Mouse (Mus musculus): Measurements from ENCODE around the gene Rmnd5a.
"Not testable (repeated sequence)": the region's sequence is repeated elsewhere in the genome, so short reads cannot be mapped to it uniquely, and the experiment has no call there.

Gene Rmnd5a

GRCm38 (mm10) chr6:71440492-71441250 lies at the start of gene Rmnd5a:
TSS of gene Rmnd5a (minus strand) at chr6:71440637.
- DNase-seq (ENCODE audit: low spot score in 2 of 2), result peak; percentile 97 to 99

DNA sequence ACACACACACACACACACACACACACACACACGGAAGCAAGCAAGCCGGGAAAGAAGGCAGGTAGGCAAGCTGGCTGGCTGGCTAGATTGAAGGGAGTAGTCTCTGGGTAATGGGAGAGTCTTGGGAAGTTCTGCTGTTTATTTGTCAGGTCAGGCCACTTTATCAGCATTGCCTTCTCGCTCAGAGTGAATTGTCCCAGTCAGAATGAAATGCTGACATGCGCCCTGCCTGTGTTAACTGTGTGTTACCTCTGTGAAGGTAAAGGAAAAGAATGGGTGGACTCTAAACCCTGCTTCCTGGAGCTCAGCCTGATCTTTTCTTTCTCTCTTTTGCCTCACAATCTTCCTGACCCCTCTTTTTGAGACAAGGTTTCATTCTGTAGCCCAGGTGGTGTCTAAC lies 47.5 kb upstream of the Rmnd5a start:
- DNase-seq (ENCODE audit: low spot score in 2 of 2), result no peak

GRCm38 (mm10) chr6:71486867-71487266 lies 46.4 kb upstream of the Rmnd5a start:
- no peak for DNase-seq (ENCODE audit: low spot score in 2 of 2)

- DNase-seq (ENCODE audit: low spot score in 2 of 2), result no peak
Measured at GRCm38 (mm10) chr6:71486226-71486625, 45.8 kb upstream of the Rmnd5a start.

- no peak for DNase-seq (ENCODE audit: low spot score in 2 of 2)
Measured at GRCm38 (mm10) chr6:71485246-71485645, 44.8 kb upstream of the Rmnd5a start.

GRCm38 (mm10) chr6:71481136-71481535 lies 40.7 kb upstream of the Rmnd5a start:
- DNase-seq (ENCODE audit: low spot score in 2 of 2), result no peak

DNA sequence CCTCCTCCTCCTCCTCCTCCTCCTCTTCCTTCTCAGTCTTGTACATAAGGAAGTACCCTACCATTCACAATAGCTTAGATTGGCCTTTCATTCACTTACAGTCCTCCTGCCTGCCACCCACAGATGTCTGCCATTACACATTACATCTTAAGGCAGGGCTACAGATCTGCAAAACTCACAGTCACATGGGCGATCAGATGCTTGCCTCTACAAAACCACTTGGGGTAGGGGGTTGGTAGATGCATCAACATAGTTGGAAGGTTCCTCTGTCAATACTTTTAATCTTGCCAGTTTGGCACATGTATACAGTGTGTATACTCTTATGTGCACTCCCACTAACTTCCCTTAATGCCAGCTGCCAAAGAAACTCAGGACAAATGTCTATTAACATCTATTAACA lies 39.7 kb upstream of the Rmnd5a start:
- no peak for DNase-seq (ENCODE audit: low spot score in 2 of 2)

DNA sequence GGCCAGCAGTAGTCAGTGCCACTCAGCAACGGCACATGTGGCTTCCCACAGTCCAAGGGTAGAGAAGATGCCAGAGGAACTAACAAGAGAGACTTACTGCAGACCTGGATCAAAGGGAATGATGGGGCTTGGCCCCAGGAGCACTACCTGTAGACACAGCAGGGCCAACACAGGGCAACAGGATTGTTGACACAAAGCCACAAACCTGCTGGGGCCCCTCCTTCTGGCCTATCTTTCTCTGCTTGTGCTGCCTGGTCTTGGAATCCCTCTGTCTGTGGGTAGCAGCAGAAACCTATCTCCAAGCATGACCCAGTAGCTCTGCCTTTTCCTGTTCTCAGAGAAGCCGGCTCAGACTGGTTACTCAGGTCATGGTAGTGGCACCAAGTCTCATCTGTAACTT lies 39.2 kb upstream of the Rmnd5a start:
- DNase-seq (ENCODE audit: low spot score in 2 of 2), result not testable (repeated sequence)

DNA sequence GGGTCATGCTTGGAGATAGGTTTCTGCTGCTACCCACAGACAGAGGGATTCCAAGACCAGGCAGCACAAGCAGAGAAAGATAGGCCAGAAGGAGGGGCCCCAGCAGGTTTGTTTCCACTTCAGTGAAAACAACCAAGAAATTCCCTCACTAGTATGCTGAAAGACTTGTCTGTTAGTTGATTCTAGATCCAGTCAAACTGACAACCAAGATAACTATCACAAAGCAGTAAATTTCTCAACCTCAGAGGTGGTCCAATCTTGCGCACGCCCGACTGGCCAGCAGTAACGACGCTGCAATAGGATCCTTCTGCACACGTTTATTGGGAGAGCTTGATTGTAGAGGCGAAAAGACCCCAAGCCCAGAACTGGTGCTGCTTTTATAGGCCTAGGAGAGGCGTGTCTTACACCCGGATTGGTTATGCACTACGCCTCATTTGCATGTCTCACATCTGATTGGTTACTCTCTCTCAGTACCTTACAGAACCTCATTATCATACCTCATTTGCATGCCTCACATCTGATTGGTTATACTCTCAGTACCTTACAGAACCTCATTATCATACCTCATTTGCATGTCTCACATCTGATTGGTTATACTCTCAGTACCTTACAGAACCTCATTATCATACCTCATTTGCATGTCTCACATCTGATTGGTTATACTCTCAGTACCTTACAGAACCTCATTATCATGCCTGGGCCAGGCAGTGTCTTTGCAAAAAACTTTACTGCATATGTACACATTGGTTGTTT lies 38.6 kb upstream of the Rmnd5a start:
- not testable (repeated sequence) for DNase-seq (ENCODE audit: low spot score in 2 of 2)

GRCm38 (mm10) chr6:71476783-71477182 lies 36.3 kb upstream of the Rmnd5a start:
- DNase-seq (ENCODE audit: low spot score in 2 of 2), result no peak

DNA sequence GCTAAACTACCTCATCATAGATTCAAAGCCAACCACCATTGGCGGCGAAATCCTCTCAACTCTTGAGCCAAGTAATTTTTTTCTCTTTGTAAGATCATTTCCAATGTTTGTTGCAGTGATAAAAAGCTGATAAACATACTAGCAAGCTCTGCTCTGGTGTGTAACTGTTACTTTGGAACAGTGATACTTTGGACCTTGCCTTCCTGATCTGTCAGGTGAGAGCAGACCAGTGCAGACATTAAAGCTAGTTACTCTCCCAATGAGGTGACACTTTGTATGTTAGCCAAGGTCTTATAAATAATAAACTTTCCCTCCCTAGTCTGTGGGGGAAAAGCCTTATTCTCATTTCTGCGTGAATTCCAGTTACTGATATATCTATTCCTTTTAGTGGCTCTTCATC lies 35.2 kb upstream of the Rmnd5a start:
- no peak for DNase-seq (ENCODE audit: low spot score in 2 of 2)

DNA sequence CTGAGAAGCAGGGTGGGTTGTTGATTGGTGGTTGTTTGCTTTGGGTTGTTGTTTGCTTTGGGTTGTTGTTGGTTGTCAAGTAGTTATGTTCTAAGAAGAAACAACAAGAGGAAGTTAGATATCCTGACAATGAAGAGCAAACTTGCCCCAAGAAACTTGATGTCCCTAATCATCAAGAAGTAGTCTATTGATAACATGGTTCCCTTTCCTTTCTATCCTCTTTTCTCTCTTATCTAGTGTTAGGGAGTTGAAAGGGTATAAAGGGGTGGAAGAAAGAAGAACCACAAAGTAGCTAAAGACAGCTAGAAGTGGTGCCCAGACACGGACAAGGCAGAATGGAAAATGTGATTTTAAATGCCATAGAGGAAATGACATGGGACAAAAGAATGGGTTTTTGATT lies 32.3 kb upstream of the Rmnd5a start:
- DNase-seq (ENCODE audit: low spot score in 2 of 2), result no peak

GRCm38 (mm10) chr6:71471830-71472520 lies 31.5 kb upstream of the Rmnd5a start:
- DNase-seq (ENCODE audit: low spot score in 2 of 2), result no peak

DNA sequence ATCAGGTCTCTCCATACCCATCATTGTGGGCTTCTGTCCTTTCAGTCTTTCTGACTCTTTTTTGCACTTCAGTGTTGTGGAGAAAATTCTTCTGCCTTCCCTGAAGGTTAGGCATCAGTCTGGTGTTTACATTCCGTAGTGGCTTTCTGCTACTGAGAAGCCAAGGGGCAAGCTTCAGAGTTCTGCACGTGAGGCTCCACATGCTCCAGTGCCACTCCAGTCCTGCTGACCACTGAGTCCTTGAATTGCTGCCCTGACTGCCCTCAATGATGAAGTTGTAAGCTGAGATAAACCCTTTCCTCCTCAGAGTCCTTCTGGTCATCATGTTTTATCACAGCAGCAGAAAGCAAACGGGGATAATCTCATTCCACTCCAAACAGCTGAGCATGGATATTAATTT lies 28.9 kb upstream of the Rmnd5a start:
- no peak for DNase-seq (ENCODE audit: low spot score in 2 of 2)

DNA sequence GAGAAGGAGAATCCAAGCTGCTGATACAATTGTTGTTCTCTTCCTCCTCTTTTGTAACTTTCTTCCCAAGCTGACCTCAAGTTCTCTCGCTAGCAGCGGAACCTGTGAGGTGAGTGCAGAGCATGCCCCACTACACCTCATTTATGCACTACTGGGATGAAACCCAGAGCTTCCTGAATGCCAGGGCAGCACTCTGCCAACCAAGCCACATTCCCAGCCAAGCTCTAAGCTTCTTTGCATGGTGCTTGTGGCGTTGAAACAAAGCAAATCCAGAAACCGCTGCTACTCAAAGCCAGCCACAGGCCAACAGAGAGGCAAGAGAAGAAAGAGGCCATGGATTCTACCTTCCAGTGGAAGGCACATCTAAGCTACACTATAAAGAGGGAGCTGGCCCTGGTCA lies 27.3 kb upstream of the Rmnd5a start:
- DNase-seq (ENCODE audit: low spot score in 2 of 2), result no peak

- no peak for DNase-seq (ENCODE audit: low spot score in 2 of 2)
Measured at GRCm38 (mm10) chr6:71465146-71465545, 24.7 kb upstream of the Rmnd5a start.

DNA sequence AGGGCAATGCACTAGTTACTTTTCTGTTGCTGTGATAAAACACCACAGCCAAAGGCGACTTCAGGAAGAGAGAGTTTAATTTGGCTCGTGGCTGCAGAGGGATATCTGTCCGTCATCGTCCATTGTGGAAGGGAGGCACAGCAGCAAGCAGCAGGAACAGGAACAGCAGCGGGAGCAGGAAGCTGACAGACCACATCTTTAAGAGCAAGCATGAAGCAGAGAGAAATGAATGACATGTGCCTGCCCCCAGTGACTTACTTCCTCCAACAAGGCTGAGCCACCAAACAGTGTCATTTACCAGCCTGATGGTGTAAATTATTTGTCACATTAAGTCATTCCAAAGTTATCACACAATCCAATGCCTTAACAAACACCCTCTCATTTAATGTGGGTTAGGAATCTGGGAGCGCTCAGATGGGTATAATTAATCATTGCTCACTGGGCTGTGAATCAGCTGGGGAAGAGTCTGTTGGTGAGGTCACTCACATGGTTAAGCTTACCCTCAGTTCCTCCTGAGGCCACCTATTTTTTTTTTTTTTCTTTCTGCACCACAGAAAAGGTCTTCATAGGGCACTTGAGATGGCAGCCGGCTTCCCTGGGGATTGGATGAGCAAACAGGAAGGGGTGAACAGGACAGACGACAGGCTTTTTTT lies 17.6 kb upstream of the Rmnd5a start:
- DNase-seq (ENCODE audit: low spot score in 2 of 2), result no peak

- not testable (repeated sequence) for DNase-seq (ENCODE audit: low spot score in 2 of 2)
Measured at GRCm38 (mm10) chr6:71453983-71454739, 13.7 kb upstream of the Rmnd5a start.

DNA sequence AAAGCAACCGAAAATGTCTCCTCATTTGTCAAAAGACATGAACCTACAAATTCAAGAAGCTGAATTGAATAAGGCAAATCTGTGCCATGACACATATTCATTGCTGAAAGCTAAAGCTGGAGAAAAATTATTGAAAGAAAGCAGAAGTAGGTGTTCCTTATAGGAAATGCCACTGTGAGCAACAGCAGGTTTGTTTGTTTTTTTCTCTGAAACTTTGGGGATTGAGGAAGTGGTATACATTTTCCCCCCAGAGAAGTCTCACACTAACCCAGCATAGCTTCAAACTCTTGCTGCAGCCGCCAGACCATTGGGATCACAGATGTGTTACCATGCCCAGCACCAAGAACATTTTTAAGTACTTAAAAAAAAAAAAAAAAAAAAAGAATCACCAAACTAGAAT lies 12.4 kb upstream of the Rmnd5a start:
- DNase-seq (ENCODE audit: low spot score in 2 of 2), result no peak

DNA sequence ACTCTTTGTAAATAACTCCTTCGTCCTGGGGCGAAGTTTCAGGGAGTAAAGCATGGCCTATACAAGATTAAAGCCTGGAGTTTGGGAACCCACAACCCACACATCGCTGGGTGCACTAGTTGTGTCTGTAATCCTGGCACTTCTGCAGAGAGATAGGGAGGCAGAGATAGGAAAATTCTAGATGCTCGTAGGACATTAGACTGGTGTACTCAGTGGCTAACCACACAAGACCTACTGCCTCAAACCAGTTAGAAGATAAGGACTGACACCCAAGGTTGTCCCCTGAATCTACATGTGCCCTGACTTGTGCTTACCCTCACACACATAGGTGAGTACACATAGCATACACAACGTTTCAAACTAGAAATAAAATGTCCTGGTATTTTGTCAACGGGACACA lies 5.1 kb upstream of the Rmnd5a start:
- DNase-seq (ENCODE audit: low spot score in 2 of 2), result no peak

GRCm38 (mm10) chr6:71444756-71445155 lies 4.3 kb upstream of the Rmnd5a start:
- DNase-seq (ENCODE audit: low spot score in 2 of 2), result no peak

Data from frontal cortex, postnatal 14 days (tissue).